Mouse (Mus musculus): ENCODE results near the gene Ankrd13d. TPM values are rescaled to one million over a fixed set of nuclear protein-coding genes. Genes with fewer than 3 reads are reported as not detected.

Ankrd13d gene
- total RNA-seq, 2 experiments from 2014 or later: 2.2 to 2.6 TPM

- no peak for DNase-seq (ENCODE audit: low spot score in 2 of 2)
These were observed 19.1 kb upstream of the Ankrd13d start for GRCm38 (mm10) chr19:4301735-4302651.

- DNase-seq (ENCODE audit: low spot score in 2 of 2): no peak
These were observed 18.2 kb upstream of the Ankrd13d start for GRCm38 (mm10) chr19:4300852-4301734.

GRCm38 (mm10) chr19:4300271-4300704 lies 17.4 kb upstream of the Ankrd13d start:
- DNase-seq (ENCODE audit: low spot score in 2 of 2): no peak

GRCm38 (mm10) chr19:4299574-4300270 lies 16.8 kb upstream of the Ankrd13d start:
- DNase-seq (ENCODE audit: low spot score in 2 of 2): no peak

GRCm38 (mm10) chr19:4299126-4299525 lies 16.2 kb upstream of the Ankrd13d start:
- DNase-seq (ENCODE audit: low spot score in 2 of 2): no peak

- DNase-seq (ENCODE audit: low spot score in 2 of 2): no peak
These were observed 15.6 kb upstream of the Ankrd13d start for GRCm38 (mm10) chr19:4298322-4299121.

GRCm38 (mm10) chr19:4297851-4298250 lies 14.9 kb upstream of the Ankrd13d start:
- DNase-seq (ENCODE audit: low spot score in 2 of 2): no peak

- no peak for DNase-seq (ENCODE audit: low spot score in 2 of 2)
These were observed 13.7 kb upstream of the Ankrd13d start for GRCm38 (mm10) chr19:4296611-4297010.

GRCm38 (mm10) chr19:4295391-4295790 lies 12.5 kb upstream of the Ankrd13d start:
- no peak for DNase-seq (ENCODE audit: low spot score in 2 of 2)

- no peak for DNase-seq (ENCODE audit: low spot score in 2 of 2)
These were observed 11.6 kb upstream of the Ankrd13d start for GRCm38 (mm10) chr19:4294381-4295097.

- DNase-seq (ENCODE audit: low spot score in 2 of 2): peak in 1 of 2 experiments; percentile 17
These were observed 8.2 kb upstream of the Ankrd13d start for GRCm38 (mm10) chr19:4291161-4291560.

- no peak for DNase-seq (ENCODE audit: low spot score in 2 of 2)
These were observed 7.8 kb upstream of the Ankrd13d start for GRCm38 (mm10) chr19:4290749-4291148.

- DNase-seq (ENCODE audit: low spot score in 2 of 2): no peak
These were observed 716 bp upstream of the Ankrd13d start for GRCm38 (mm10) chr19:4283653-4284052.

- DNase-seq (ENCODE audit: low spot score in 2 of 2): no peak
These were observed 2.5 kb downstream of the Ankrd13d start for GRCm38 (mm10) chr19:4280425-4280824.

GRCm38 (mm10) chr19:4279487-4279886 lies 3.5 kb downstream of the Ankrd13d start:
- no peak for DNase-seq (ENCODE audit: low spot score in 2 of 2)

- DNase-seq (ENCODE audit: low spot score in 2 of 2): no peak
These were observed 12.0 kb downstream of the Ankrd13d start for GRCm38 (mm10) chr19:4270972-4271371.

GRCm38 (mm10) chr19:4270187-4270586 lies 12.8 kb downstream of the Ankrd13d start:
- DNase-seq (ENCODE audit: low spot score in 2 of 2): no peak

GRCm38 (mm10) chr19:4268566-4269361 lies 14.2 kb downstream of the Ankrd13d start, which contains the start of gene Ssh3:
TSS of gene Ssh3 (minus strand) at chr19:4269180.
- DNase-seq (ENCODE audit: low spot score in 2 of 2): peak in 1 of 2 experiments; percentile 40

- no peak for DNase-seq (ENCODE audit: low spot score in 2 of 2)
These were observed 17.0 kb downstream of the Ankrd13d start for GRCm38 (mm10) chr19:4265956-4266355.
